Mouse (Mus musculus): ENCODE data around the gene Endog. TPM values are rescaled to one million over a fixed set of nuclear protein-coding genes. Genes with fewer than 3 reads are reported as not detected.

Endog gene
- polyA plus RNA-seq, 1 experiment from 2014 or later: 16.4 TPM

- Histone ChIP-seq H3K9me3 (ENCODE audit: control insufficient read depth, low read length) (no peaks in the 10 kb centered on the region), H3K4me3 (ENCODE audit: low read depth, low read length) (no peak overlapping the region), H3K4me1 (replicated peaks; ENCODE audit: control insufficient read depth, insufficient read depth, low read length) (no peaks in the 10 kb centered on the region), H3K36me3 (ENCODE audit: control insufficient read depth, insufficient read depth, low read length) (no peaks in the 10 kb centered on the region), H3K9ac (ENCODE audit: low read length) (no peak overlapping the region), H3K27me3 (ENCODE audit: control insufficient read depth, insufficient read depth, low read length) (no peaks in the 10 kb centered on the region), H3K27ac (ENCODE audit: low read depth, low read length) (no peak overlapping the region), H3K4me2 (ENCODE audit: low read depth, low read length, severe bottlenecking) (no peak overlapping the region)
- 77% methylated on average over 6 of the region's 6 CpGs for WGBS
- DNase-seq (ENCODE audit: low spot score) (no peak), ATAC-seq (replicated peaks; ENCODE audit: low FRiP score) (no peak)
Measured at GRCm38 (mm10) chr2:30211408-30212168, 40.3 kb downstream of the Endog start.

GRCm38 (mm10) chr2:30212169-30212545 is 40.9 kb downstream of the Endog start:
- 79% methylated on average over 4 of the region's 4 CpGs for WGBS
- DNase-seq (ENCODE audit: low spot score) (no peak), ATAC-seq (replicated peaks; ENCODE audit: low FRiP score) (no peak)
- Histone ChIP-seq H3K27me3 (ENCODE audit: control insufficient read depth, insufficient read depth, low read length) (no peaks in the 10 kb centered on the region), H3K27ac (ENCODE audit: low read depth, low read length) (no peak overlapping the region), H3K4me2 (ENCODE audit: low read depth, low read length, severe bottlenecking) (no peak overlapping the region), H3K4me3 (ENCODE audit: low read depth, low read length) (no peak overlapping the region), H3K36me3 (ENCODE audit: control insufficient read depth, insufficient read depth, low read length) (no peaks in the 10 kb centered on the region), H3K9me3 (ENCODE audit: control insufficient read depth, low read length) (no peaks in the 10 kb centered on the region), H3K9ac (ENCODE audit: low read length) (no peak overlapping the region), H3K4me1 (replicated peaks; ENCODE audit: control insufficient read depth, insufficient read depth, low read length) (no peaks in the 10 kb centered on the region)

- Histone ChIP-seq H3K36me3 (ENCODE audit: control insufficient read depth, insufficient read depth, low read length) (no peaks in the 10 kb centered on the region), H3K27ac (ENCODE audit: low read depth, low read length) (no peak overlapping the region), H3K9ac (ENCODE audit: low read length) (no peak overlapping the region), H3K4me3 (ENCODE audit: low read depth, low read length) (no peak overlapping the region), H3K4me2 (ENCODE audit: low read depth, low read length, severe bottlenecking) (no peak overlapping the region), H3K4me1 (replicated peaks; ENCODE audit: control insufficient read depth, insufficient read depth, low read length) (no peaks in the 10 kb centered on the region), H3K9me3 (ENCODE audit: control insufficient read depth, low read length) (no peaks in the 10 kb centered on the region), H3K27me3 (ENCODE audit: control insufficient read depth, insufficient read depth, low read length) (no peaks in the 10 kb centered on the region)
- 89% methylated on average over 1 of the region's 1 CpGs for WGBS
- DNase-seq (ENCODE audit: low spot score) (no peak), ATAC-seq (replicated peaks; ENCODE audit: low FRiP score) (no peak)
Measured at GRCm38 (mm10) chr2:30212951-30213350, 41.7 kb downstream of the Endog start.

- no peak for ATAC-seq (replicated peaks; ENCODE audit: low FRiP score)
- H3K4me2 ChIP-seq (ENCODE audit: low read depth, low read length, severe bottlenecking): no peak overlapping the region
- H3K4me1 ChIP-seq (replicated peaks; ENCODE audit: control insufficient read depth, insufficient read depth, low read length): no peaks in the 10 kb centered on the region
- 93% methylated on average over 3 of the region's 3 CpGs for WGBS
- no peaks in the 10 kb centered on the region for H3K9me3 ChIP-seq (ENCODE audit: control insufficient read depth, low read length)
- DNase-seq (ENCODE audit: low spot score): no peak
- no peak overlapping the region for H3K27ac ChIP-seq (ENCODE audit: low read depth, low read length)
- no peaks in the 10 kb centered on the region for H3K27me3 ChIP-seq (ENCODE audit: control insufficient read depth, insufficient read depth, low read length)
- H3K36me3 ChIP-seq (ENCODE audit: control insufficient read depth, insufficient read depth, low read length): no peaks in the 10 kb centered on the region
- H3K9ac ChIP-seq (ENCODE audit: low read length): no peak overlapping the region
- no peak overlapping the region for H3K4me3 ChIP-seq (ENCODE audit: low read depth, low read length)
Measured at GRCm38 (mm10) chr2:30214745-30215144, 43.5 kb downstream of the Endog start.

GRCm38 (mm10) chr2:30215493-30215892 is 44.2 kb downstream of the Endog start:
- H3K27me3 ChIP-seq (ENCODE audit: control insufficient read depth, insufficient read depth, low read length): no peaks in the 10 kb centered on the region
- WGBS: 89% methylated on average over 6 of the region's 6 CpGs
- H3K4me2 ChIP-seq (ENCODE audit: low read depth, low read length, severe bottlenecking): no peak overlapping the region
- no peak overlapping the region for H3K27ac ChIP-seq (ENCODE audit: low read depth, low read length)
- ATAC-seq (replicated peaks; ENCODE audit: low FRiP score) (no peak), DNase-seq (ENCODE audit: low spot score) (no peak)
- H3K4me1 ChIP-seq (replicated peaks; ENCODE audit: control insufficient read depth, insufficient read depth, low read length): no peaks in the 10 kb centered on the region
- no peak overlapping the region for H3K4me3 ChIP-seq (ENCODE audit: low read depth, low read length)
- H3K36me3 ChIP-seq (ENCODE audit: control insufficient read depth, insufficient read depth, low read length): no peaks in the 10 kb centered on the region
- no peak overlapping the region for H3K9ac ChIP-seq (ENCODE audit: low read length)
- no peaks in the 10 kb centered on the region for H3K9me3 ChIP-seq (ENCODE audit: control insufficient read depth, low read length)

- Histone ChIP-seq H3K4me1 (replicated peaks; ENCODE audit: control insufficient read depth, insufficient read depth, low read length) (no peaks in the 10 kb centered on the region), H3K4me2 (ENCODE audit: low read depth, low read length, severe bottlenecking) (no peak overlapping the region), H3K9ac (ENCODE audit: low read length) (no peak overlapping the region), H3K4me3 (ENCODE audit: low read depth, low read length) (no peak overlapping the region), H3K9me3 (ENCODE audit: control insufficient read depth, low read length) (no peaks in the 10 kb centered on the region), H3K27ac (ENCODE audit: low read depth, low read length) (no peak overlapping the region), H3K36me3 (ENCODE audit: control insufficient read depth, insufficient read depth, low read length) (no peaks in the 10 kb centered on the region), H3K27me3 (ENCODE audit: control insufficient read depth, insufficient read depth, low read length) (no peaks in the 10 kb centered on the region)
- no peak for ATAC-seq (replicated peaks; ENCODE audit: low FRiP score)
- WGBS: 93% methylated on average over 5 of the region's 5 CpGs
- DNase-seq (ENCODE audit: low spot score): no peak
Measured at GRCm38 (mm10) chr2:30216293-30216692, 45.0 kb downstream of the Endog start.

Other genes starting within 250 kb of the Endog start
- 68.0 and 69.8 TPM in 2 replicates for gene Gle1, start 236.1 kb upstream of the Endog start, polyA plus RNA-seq (2014; fragmentation: Nextera tagmentation; extraction: Ambion mirVana)
- gene Sptan1, start 205.9 kb upstream of the Endog start, polyA plus RNA-seq (2014; fragmentation: Nextera tagmentation; extraction: Ambion mirVana): 135 and 147 TPM in 2 replicates
- gene Wdr34, start 122.6 kb upstream of the Endog start, polyA plus RNA-seq (2014; fragmentation: Nextera tagmentation; extraction: Ambion mirVana): 35.9 and 39.6 TPM in 2 replicates
- gene Set, start 114.1 kb upstream of the Endog start, polyA plus RNA-seq (2014; fragmentation: Nextera tagmentation; extraction: Ambion mirVana): 817 and 824 TPM in 2 replicates
- gene Pkn3, start 93.8 kb upstream of the Endog start, polyA plus RNA-seq (2014; fragmentation: Nextera tagmentation; extraction: Ambion mirVana): 10.5 and 12.1 TPM in 2 replicates
- gene Zdhhc12, start 77.8 kb upstream of the Endog start, polyA plus RNA-seq (2014; fragmentation: Nextera tagmentation; extraction: Ambion mirVana): 27.1 and 35.4 TPM in 2 replicates
- 8.0 and 8.1 TPM in 2 replicates for gene Zer1, start 46.9 kb upstream of the Endog start, polyA plus RNA-seq (2014; fragmentation: Nextera tagmentation; extraction: Ambion mirVana)
- 11.6 and 15.2 TPM in 2 replicates for gene Tbc1d13, start 37.7 kb upstream of the Endog start, polyA plus RNA-seq (2014; fragmentation: Nextera tagmentation; extraction: Ambion mirVana)
- gene Spout1, start 7.0 kb downstream of the Endog start, polyA plus RNA-seq (2014; fragmentation: Nextera tagmentation; extraction: Ambion mirVana): 79.7 and 81.7 TPM in 2 replicates
- 8.4 and 9.6 TPM in 2 replicates for gene Kyat1, start 34.4 kb downstream of the Endog start, polyA plus RNA-seq (2014; fragmentation: Nextera tagmentation; extraction: Ambion mirVana)
- 50.7 and 54.5 TPM in 2 replicates for gene Lrrc8a, start 66.2 kb downstream of the Endog start, polyA plus RNA-seq (2014; fragmentation: Nextera tagmentation; extraction: Ambion mirVana)
- gene Gm28035, start 69.1 kb downstream of the Endog start, polyA plus RNA-seq (2014; fragmentation: Nextera tagmentation; extraction: Ambion mirVana): 0.20 and 0.28 TPM in 2 replicates
- 3.8 and 3.9 TPM in 2 replicates for gene Phyhd1, start 94.7 kb downstream of the Endog start, polyA plus RNA-seq (2014; fragmentation: Nextera tagmentation; extraction: Ambion mirVana)
- gene Gm28038, start 109.5 kb downstream of the Endog start, polyA plus RNA-seq (2014; fragmentation: Nextera tagmentation; extraction: Ambion mirVana): not detected in 2 replicates
- gene Dolk, start 114.8 kb downstream of the Endog start, polyA plus RNA-seq (2014; fragmentation: Nextera tagmentation; extraction: Ambion mirVana): 26.2 and 26.3 TPM in 2 replicates
- 65.8 and 67.0 TPM in 2 replicates for gene Nup188, start 114.9 kb downstream of the Endog start, polyA plus RNA-seq (2014; fragmentation: Nextera tagmentation; extraction: Ambion mirVana)
- gene Sh3glb2, start 187.8 kb downstream of the Endog start, polyA plus RNA-seq (2014; fragmentation: Nextera tagmentation; extraction: Ambion mirVana): 69.4 and 72.9 TPM in 2 replicates
- gene Miga2, start 192.7 kb downstream of the Endog start, polyA plus RNA-seq (2014; fragmentation: Nextera tagmentation; extraction: Ambion mirVana): 26.3 and 26.6 TPM in 2 replicates
- 47.9 and 53.6 TPM in 2 replicates for gene Dolpp1, start 220.8 kb downstream of the Endog start, polyA plus RNA-seq (2014; fragmentation: Nextera tagmentation; extraction: Ambion mirVana)
- gene Crat, start 244.3 kb downstream of the Endog start, polyA plus RNA-seq (2014; fragmentation: Nextera tagmentation; extraction: Ambion mirVana): 25.8 and 30.0 TPM in 2 replicates
- gene Ptpa, start 244.5 kb downstream of the Endog start, polyA plus RNA-seq (2014; fragmentation: Nextera tagmentation; extraction: Ambion mirVana): 90.0 and 94.5 TPM in 2 replicates

All from forebrain, embryonic 11.5 days (tissue).